Mouse (Mus musculus) MEL (cell line): ENCODE results near the gene Pim1. TPM values are rescaled to one million over a fixed set of nuclear protein-coding genes. Genes with fewer than 3 reads are reported as not detected.

Experiments used
- DNase-seq: peaks from one replicate; pipeline ENCODE4 v3.0.0; 2011; ENCODE audit warnings: low read depth, low spot score
- H3K27ac ChIP-seq: 2 replicates; pipeline ENCODE4 v1.5.1; 2012; ENCODE audit warnings: low read depth, mild to moderate bottlenecking, control low read depth, low read length, moderate library complexity; ENCODE audit not compliant: control insufficient read depth
- H3K27me3 ChIP-seq, 2 experiments: fragments of 150-350 bp in 1 of 2; sonication (generic) in 1 of 2; 2 replicates each; pipeline ENCODE4 v1.6.1; 2012; ENCODE audit warnings: low read length in 2 of 2, mild to moderate bottlenecking in 2 of 2, improper control_type of control experiment in 1 of 2, moderate library complexity in 1 of 2; ENCODE audit not compliant: insufficient read depth in 2 of 2, control insufficient read depth in 1 of 2
- H3K36me3 ChIP-seq, 2 experiments: 2 replicates each; pipeline ENCODE4 v1.6.1; 2012 to 2014; ENCODE audit warnings: low read length in 2 of 2, improper control_type of control experiment in 1 of 2, inconsistent platforms in 1 of 2, mild to moderate bottlenecking in 1 of 2; ENCODE audit not compliant: insufficient read depth in 2 of 2, control insufficient read depth in 1 of 2
- H3K4me1 ChIP-seq, 2 experiments: fragments of 150-350 bp in 1 of 2; sonication (generic) in 1 of 2; 2 replicates each; pipeline ENCODE4 v1.6.1; 2012; ENCODE audit warnings: low read length in 2 of 2, improper control_type of control experiment in 1 of 2, mild to moderate bottlenecking in 1 of 2; ENCODE audit not compliant: insufficient read depth in 2 of 2, control insufficient read depth in 1 of 2
- H3K4me3 ChIP-seq, 2 experiments: fragments of 150-350 bp in 1 of 2; sonication (generic) in 1 of 2; 2 replicates each; pipeline ENCODE4 v1.5.1; 2012; ENCODE audit warnings: low read depth in 2 of 2, low read length in 2 of 2, mild to moderate bottlenecking in 2 of 2, moderate library complexity in 2 of 2, control low read depth in 1 of 2, improper control_type of control experiment in 1 of 2; ENCODE audit not compliant: control insufficient read depth in 1 of 2, insufficient read depth in 1 of 2
- H3K79me2 ChIP-seq: 2 replicates; pipeline ENCODE4 v1.6.1; 2012; ENCODE audit warnings: mild to moderate bottlenecking, low read length, moderate library complexity; ENCODE audit not compliant: control insufficient read depth, poor library complexity, insufficient read depth
- H3K9ac ChIP-seq: 2 replicates; pipeline ENCODE4 v1.6.1; 2012; ENCODE audit warnings: low read depth, mild to moderate bottlenecking, control low read depth, low read length, moderate library complexity; ENCODE audit not compliant: control insufficient read depth, poor library complexity, severe bottlenecking
- H3K9me3 ChIP-seq: fragments of 150-350 bp; sonication (generic); replicated peaks from 2 replicates; pipeline ENCODE4 v1.6.1; 2012; ENCODE audit warnings: mild to moderate bottlenecking, low read length, improper control_type of control experiment, moderate library complexity; ENCODE audit not compliant: insufficient read depth
- BHLHE40 ChIP-seq: IDR thresholded peaks from 2 replicates; pipeline ENCODE4 v1.6.1; 2012; ENCODE audit warnings: low read depth, mild to moderate bottlenecking, inconsistent platforms, low read length, improper control_type of control experiment, borderline replicate concordance
- CTCF ChIP-seq, 3 experiments: IDR thresholded peaks in 2 of 3; conservative IDR thresholded peaks in 1 of 3; 2 replicates each; pipeline ENCODE4 v1.5.1; 2011 to 2012; ENCODE audit warnings: low read length in 3 of 3, low read depth in 2 of 3, mild to moderate bottlenecking in 2 of 3, improper control_type of control experiment in 1 of 3, inconsistent platforms in 1 of 3, mixed read lengths in 1 of 3, moderate library complexity in 1 of 3; ENCODE audit not compliant: control insufficient read depth in 1 of 3, insufficient read depth in 1 of 3, poor library complexity in 1 of 3, severe bottlenecking in 1 of 3
- E2F4 ChIP-seq: IDR thresholded peaks from 2 replicates; pipeline ENCODE4 v1.6.1; 2011; ENCODE audit warnings: low read depth, low read length, improper control_type of control experiment, borderline replicate concordance
- EP300 ChIP-seq, 2 experiments: IDR thresholded peaks; 2 replicates each; pipeline ENCODE4 v1.6.1; 2011; ENCODE audit warnings: improper control_type of control experiment in 2 of 2, low read length in 2 of 2, low read depth in 1 of 2, mild to moderate bottlenecking in 1 of 2
- HCFC1 ChIP-seq: IDR thresholded peaks from 2 replicates; pipeline ENCODE4 v1.6.1; 2012; ENCODE audit warnings: low read depth, mild to moderate bottlenecking, inconsistent platforms, low read length, improper control_type of control experiment, moderate library complexity
- MAX ChIP-seq: IDR thresholded peaks from 2 replicates; pipeline ENCODE4 v1.6.1; 2011; ENCODE audit warnings: low read length, improper control_type of control experiment
- MYC ChIP-seq: IDR thresholded peaks from 2 replicates; pipeline ENCODE4 v1.6.1; 2011; ENCODE audit warnings: low read depth, mild to moderate bottlenecking, low read length, improper control_type of control experiment, moderate library complexity
- NELFE ChIP-seq: IDR thresholded peaks from 2 replicates; pipeline ENCODE4 v1.6.1; 2011; ENCODE audit warnings: low read depth, low read length, improper control_type of control experiment
- NRF1 ChIP-seq: IDR thresholded peaks from 2 replicates; pipeline ENCODE4 v1.6.1; 2014; ENCODE audit warnings: low read depth, mild to moderate bottlenecking, inconsistent platforms, low read length, improper control_type of control experiment, moderate library complexity; ENCODE audit not compliant: poor library complexity, insufficient read depth, severe bottlenecking
- RCOR1 ChIP-seq: IDR thresholded peaks from 2 replicates; pipeline ENCODE4 v1.6.1; 2012; ENCODE audit warnings: low read depth, mild to moderate bottlenecking, inconsistent platforms, low read length, improper control_type of control experiment
- TBP ChIP-seq: IDR thresholded peaks from 2 replicates; pipeline ENCODE4 v1.8.0; 2011; ENCODE audit warnings: low read depth, low read length, improper control_type of control experiment
- ZC3H11A ChIP-seq: IDR thresholded peaks from 2 replicates; pipeline ENCODE4 v1.6.1; 2012; ENCODE audit warnings: low read depth, mild to moderate bottlenecking, inconsistent platforms, low read length, improper control_type of control experiment
- ZMIZ1 ChIP-seq: IDR thresholded peaks from 2 replicates; pipeline ENCODE4 v1.6.1; 2012; ENCODE audit warnings: low read depth, mild to moderate bottlenecking, inconsistent platforms, low read length, improper control_type of control experiment, moderate library complexity
- ZNF384 ChIP-seq: IDR thresholded peaks from 2 replicates; pipeline ENCODE4 v1.6.1; 2012; ENCODE audit warnings: low read depth, mild to moderate bottlenecking, inconsistent platforms, low read length, improper control_type of control experiment
- polyA plus RNA-seq, 2 experiments: library from polyadenylated mRNA; stranded (reverse) in 1 of 2; unstranded in 1 of 2; fragments of >175 nt in 1 of 2; fragments of >200 nt in 1 of 2; gene quantifications; 2 replicates each; pipeline versions ENCODE4 v1.2.1 to v1.2.4; 2012; ENCODE audit warnings: low replicate concordance in 2 of 2, low read depth in 1 of 2; ENCODE audit not compliant: insufficient read length in 2 of 2, insufficient read depth in 1 of 2, missing spikeins in 1 of 2
- total RNA-seq: library from RNA; depleted of rRNA; stranded (reverse); fragments of 300-350 nt; gene quantifications from 2 replicates; pipeline ENCODE4 v1.2.3, GENCODE M21; 2012

Pim1 gene
- total and polyA plus RNA-seq, 3 experiments = 30.6 to 52.1 TPM; not detected in 1

- no peak for TF ChIP-seq E2F4
- peak; percentile 98 for TF ChIP-seq MAX
- TF ChIP-seq EP300 (IDR thresholded peaks at IDR 0.05; ENCODE audit: low read depth in 1 of 2, low read length in 2 of 2) = peak in 1 of 2 experiments; percentile 11; a peak in 1 of 4 replicates
- no peak for TF ChIP-seq BHLHE40
Observed at GRCm38 (mm10) chr17:29492269-29493191, 2.0 kb downstream of the Pim1 start (continued).

- no peak for TF ChIP-seq EP300 (IDR thresholded peaks at IDR 0.05; ENCODE audit: low read depth in 1 of 2, low read length in 2 of 2)
- no peak for TF ChIP-seq ZC3H11A
- TF ChIP-seq HCFC1 = no peak
- TF ChIP-seq MAX = no peak
- TF ChIP-seq TBP = no peak
- TF ChIP-seq NELFE = no peak
- Histone ChIP-seq H3K27ac (no peak overlapping the region), H3K4me1 (peaks cover 0 to 25% of the 10 kb centered on the region in 2 experiments; a peak in 1 of 4 replicates), H3K4me3 (peak overlapping the region in 1 of 2 experiments; percentile 88; a peak in 2 of 4 replicates), H3K36me3 (peaks cover 0 to 28% of the 10 kb centered on the region in 2 experiments; a peak in 2 of 4 replicates), H3K79me2 (peaks cover 29% of the 10 kb centered on the region), H3K9ac (peak overlapping the region; percentile 54; the same call in 1 of the 2 replicates), H3K9me3 (no peaks in the 10 kb centered on the region), H3K27me3 (no peaks in the 10 kb centered on the region)
- no peak for DNase-seq
Observed at GRCm38 (mm10) chr17:29493461-29493980, 3.0 kb downstream of the Pim1 start.

- no peak overlapping the region for H3K9ac ChIP-seq
- no peak overlapping the region for H3K4me3 ChIP-seq
- H3K4me1 ChIP-seq = peaks cover 4 to 25% of the 10 kb centered on the region in 2 experiments; a peak in 3 of 4 replicates
- H3K36me3 ChIP-seq = peaks cover 0 to 30% of the 10 kb centered on the region in 2 experiments; a peak in 2 of 4 replicates
- no peak for DNase-seq
- no peak overlapping the region for H3K27ac ChIP-seq
- no peaks in the 10 kb centered on the region for H3K27me3 ChIP-seq
- TF ChIP-seq ZMIZ1 = no peak
- TF ChIP-seq MYC = no peak
- no peak for TF ChIP-seq ZNF384
- TF ChIP-seq CTCF (IDR thresholded peaks at IDR 0.05 in 2 of 3, conservative IDR thresholded peaks at IDR 0.05 in 1 of 3; ENCODE audit: control insufficient read depth in 1 of 3, insufficient read depth in 1 of 3, low read depth in 2 of 3, low read length in 3 of 3, poor library complexity in 1 of 3, severe bottlenecking in 1 of 3) = no peak
- no peak for TF ChIP-seq NRF1
- TF ChIP-seq RCOR1 = no peak
- no peaks in the 10 kb centered on the region for H3K9me3 ChIP-seq
- H3K79me2 ChIP-seq = peaks cover 29% of the 10 kb centered on the region
Observed at GRCm38 (mm10) chr17:29494062-29494731, 3.6 kb downstream of the Pim1 start.
